Mouse (Mus musculus) intestine, embryonic 15.5 days (tissue): ENCODE measurements around the gene Minpp1. TPM values are rescaled to one million over a fixed set of nuclear protein-coding genes. Genes with fewer than 3 reads are reported as not detected.
"Not testable (repeated sequence)": the region's sequence is repeated elsewhere in the genome, so short reads cannot be mapped to it uniquely, and the experiment has no call there.

Experiments used
- ATAC-seq: fragments of 200-750 bp; cut with Nextera tagmentation; 2 replicates; pipeline ENCODE4 v1.8.0; 2017; ENCODE audit warnings: moderate TSS enrichment, moderate library complexity
- H3K27ac ChIP-seq: fragments of 300-500 bp; sonication (generic); 2 replicates; pipeline ENCODE4 v1.5.1; 2015; ENCODE audit warnings: mild to moderate bottlenecking, inconsistent platforms
- H3K27me3 ChIP-seq: fragments of 300-500 bp; sonication (generic); replicated peaks from 2 replicates; pipeline ENCODE4 v1.6.1; 2015; ENCODE audit warnings: inconsistent platforms
- H3K36me3 ChIP-seq: fragments of 300-500 bp; sonication (generic); 2 replicates; pipeline ENCODE4 v1.6.1; 2015; ENCODE audit warnings: inconsistent platforms
- H3K4me1 ChIP-seq: fragments of 300-500 bp; sonication (generic); replicated peaks from 2 replicates; pipeline ENCODE4 v1.6.1; 2015; ENCODE audit warnings: inconsistent platforms
- H3K4me2 ChIP-seq: fragments of 300-500 bp; sonication (generic); replicated peaks from 2 replicates; pipeline ENCODE4 v1.6.1; 2015; ENCODE audit warnings: mild to moderate bottlenecking, inconsistent platforms
- H3K4me3 ChIP-seq: fragments of 300-500 bp; sonication (generic); replicated peaks from 2 replicates; pipeline ENCODE4 v1.5.1; 2015; ENCODE audit warnings: inconsistent platforms
- H3K9ac ChIP-seq: fragments of 300-500 bp; sonication (generic); 2 replicates; pipeline ENCODE4 v1.6.1; 2015; ENCODE audit warnings: inconsistent platforms
- H3K9me3 ChIP-seq: fragments of 300-500 bp; sonication (generic); 2 replicates; pipeline ENCODE4 v1.6.1; 2016; ENCODE audit warnings: inconsistent platforms
- WGBS: fragments of 180-500 bp; shearing (Covaris S2); methylation state at CpG from one replicate; pipeline ENCODE4 v1.1.7; 2015; 5-methylcytosine and 5-hydroxymethylcytosine counted together
- polyA plus RNA-seq: library from polyadenylated mRNA; unstranded; fragments of >200 nt; fragmentation: Nextera tagmentation; extraction: Ambion mirVana; gene quantifications from 2 replicates; pipeline ENCODE4 v1.2.1, GENCODE M21; 2015

The Minpp1 gene
- polyA plus RNA-seq, 1 experiment from 2014 or later, result 66.9 TPM

- H3K4me1 ChIP-seq, result 0 out of 2 replicates have a peak, but pooled peaks cover 4% of the 10 kb centered on the region
- no peak; the same call in 1 of the 2 replicates for ATAC-seq
- H3K4me3 ChIP-seq, result no peak overlapping the region
- no peak overlapping the region for H3K9ac ChIP-seq
- no peak overlapping the region for H3K27ac ChIP-seq
- WGBS, result 78% methylated on average over 12 of the region's 12 CpGs
- no peaks in the 10 kb centered on the region for H3K27me3 ChIP-seq
- no peaks in the 10 kb centered on the region for H3K9me3 ChIP-seq
- H3K4me2 ChIP-seq, result no peak overlapping the region
- no peaks in the 10 kb centered on the region for H3K36me3 ChIP-seq
Measured at GRCm38 (mm10) chr19:32476016-32476711, 9.4 kb upstream of the Minpp1 start.

- Histone ChIP-seq H3K9ac (no peak overlapping the region), H3K27ac (no peak overlapping the region), H3K9me3 (no peaks in the 10 kb centered on the region), H3K27me3 (no peaks in the 10 kb centered on the region), H3K4me1 (0 out of 2 replicates have a peak, but pooled peaks cover 4% of the 10 kb centered on the region), H3K4me3 (no peak overlapping the region), H3K4me2 (no peak overlapping the region), H3K36me3 (no peaks in the 10 kb centered on the region)
- 78% methylated on average over 4 of the region's 4 CpGs for WGBS
- no peak for ATAC-seq
Measured at GRCm38 (mm10) chr19:32476712-32477052, 8.9 kb upstream of the Minpp1 start.

GRCm38 (mm10) chr19:32480255-32480654, 5.3 kb upstream of the Minpp1 start:
- H3K36me3 ChIP-seq, result no peaks in the 10 kb centered on the region
- WGBS, result 72% methylated on average over 5 of the region's 5 CpGs
- 0 out of 2 replicates have a peak, but pooled peaks cover 4% of the 10 kb centered on the region for H3K4me1 ChIP-seq
- no peak overlapping the region for H3K4me2 ChIP-seq
- H3K9me3 ChIP-seq, result no peaks in the 10 kb centered on the region
- no peak for ATAC-seq
- no peak overlapping the region for H3K4me3 ChIP-seq
- no peak overlapping the region for H3K9ac ChIP-seq
- H3K27ac ChIP-seq, result no peak overlapping the region
- no peaks in the 10 kb centered on the region for H3K27me3 ChIP-seq

GRCm38 (mm10) chr19:32480791-32481442, 4.7 kb upstream of the Minpp1 start:
- 0 out of 2 replicates have a peak overlapping the region, but pooled peaks have one; percentile 13 for H3K27ac ChIP-seq
- no peaks in the 10 kb centered on the region for H3K27me3 ChIP-seq
- H3K4me3 ChIP-seq, result no peak overlapping the region
- H3K9me3 ChIP-seq, result no peaks in the 10 kb centered on the region
- no peaks in the 10 kb centered on the region for H3K36me3 ChIP-seq
- no peak overlapping the region for H3K9ac ChIP-seq
- ATAC-seq, result no peak
- 0 out of 2 replicates have a peak, but pooled peaks cover 4% of the 10 kb centered on the region for H3K4me1 ChIP-seq
- 82% methylated on average over 8 of the region's 8 CpGs for whole genome bisulfite sequencing
- H3K4me2 ChIP-seq, result peak overlapping the region; percentile 19; the same call in 1 of the 2 replicates

GRCm38 (mm10) chr19:32481511-32481910, 4.1 kb upstream of the Minpp1 start:
- no peaks in the 10 kb centered on the region for H3K9me3 ChIP-seq
- no peak overlapping the region for H3K9ac ChIP-seq
- no peaks in the 10 kb centered on the region for H3K36me3 ChIP-seq
- H3K27ac ChIP-seq, result 0 out of 2 replicates have a peak overlapping the region, but pooled peaks have one; percentile 13
- ATAC-seq, result 0 out of 2 replicates have a peak, but pooled peaks have one; percentile 44
- H3K4me3 ChIP-seq, result no peak overlapping the region
- H3K4me2 ChIP-seq, result peak overlapping the region; percentile 19; the same call in 1 of the 2 replicates
- WGBS, result 45% methylated on average over 4 of the region's 4 CpGs
- H3K27me3 ChIP-seq, result no peaks in the 10 kb centered on the region
- 0 out of 2 replicates have a peak, but pooled peaks cover 4% of the 10 kb centered on the region for H3K4me1 ChIP-seq

GRCm38 (mm10) chr19:32484941-32485660, 468 bp upstream of the Minpp1 start:
- Histone ChIP-seq H3K4me1 (peaks cover 14% of the 10 kb centered on the region; the same call in 1 of the 2 replicates), H3K9ac (peak overlapping the region; percentile 69), H3K27ac (peak overlapping the region; percentile 87), H3K4me2 (peak overlapping the region; percentile 67), H3K36me3 (no peaks in the 10 kb centered on the region), H3K27me3 (no peaks in the 10 kb centered on the region), H3K4me3 (peak overlapping the region; percentile 57), H3K9me3 (no peaks in the 10 kb centered on the region)
- WGBS, result 15% methylated on average over 13 of the region's 13 CpGs
- peak; percentile 6; the same call in 1 of the 2 replicates for ATAC-seq

- not testable (repeated sequence) for H3K4me1 ChIP-seq
- WGBS, result under 1% methylated on average over 47 of the region's 47 CpGs
Measured at GRCm38 (mm10) chr19:32486106-32486724, 646 bp downstream of the Minpp1 start.

GRCm38 (mm10) chr19:32487595-32488255, 2.2 kb downstream of the Minpp1 start:
- no peak for ATAC-seq
- H3K4me3 ChIP-seq, result peak overlapping the region; percentile 57; the same call in 1 of the 2 replicates

More at GRCm38 (mm10) chr19:32486106-32486724, 646 bp downstream of the Minpp1 start:
- peak overlapping the region; percentile 67 for H3K4me2 ChIP-seq
- not testable (repeated sequence) for H3K9me3 ChIP-seq, H3K36me3 ChIP-seq, H3K27me3 ChIP-seq
- peak overlapping the region; percentile 69 for H3K9ac ChIP-seq
- peak overlapping the region; percentile 57 for H3K4me3 ChIP-seq
- peak; percentile 91 for ATAC-seq
- peak overlapping the region; percentile 87 for H3K27ac ChIP-seq

GRCm38 (mm10) chr19:32489166-32489895, 3.8 kb downstream of the Minpp1 start:
- Histone ChIP-seq H3K27ac (no peak overlapping the region), H3K4me3 (no peak overlapping the region), H3K9me3 (no peaks in the 10 kb centered on the region), H3K4me1 (peaks cover 10% of the 10 kb centered on the region; the same call in 1 of the 2 replicates), H3K27me3 (no peaks in the 10 kb centered on the region), H3K36me3 (0 out of 2 replicates have a peak, but pooled peaks cover 2% of the 10 kb centered on the region), H3K4me2 (no peak overlapping the region), H3K9ac (no peak overlapping the region)
- 89% methylated on average over 12 of the region's 12 CpGs for WGBS
- ATAC-seq, result no peak

More at GRCm38 (mm10) chr19:32487595-32488255, 2.2 kb downstream of the Minpp1 start:
- Histone ChIP-seq H3K9me3 (no peaks in the 10 kb centered on the region), H3K36me3 (no peaks in the 10 kb centered on the region), H3K27me3 (no peaks in the 10 kb centered on the region), H3K27ac (no peak overlapping the region), H3K9ac (no peak overlapping the region), H3K4me2 (peak overlapping the region; percentile 67), H3K4me1 (peaks cover 10% of the 10 kb centered on the region; the same call in 1 of the 2 replicates)
- 74% methylated on average over 8 of the region's 8 CpGs for WGBS

- WGBS, result 93% methylated on average over 2 of the region's 2 CpGs
- H3K36me3 ChIP-seq, result 0 out of 2 replicates have a peak, but pooled peaks cover 2% of the 10 kb centered on the region
- H3K9ac ChIP-seq, result no peak overlapping the region
- no peak overlapping the region for H3K4me3 ChIP-seq
- H3K27me3 ChIP-seq, result no peaks in the 10 kb centered on the region
- H3K9me3 ChIP-seq, result no peaks in the 10 kb centered on the region
- no peak for ATAC-seq
- no peak overlapping the region for H3K4me2 ChIP-seq
- peaks cover 10% of the 10 kb centered on the region; the same call in 1 of the 2 replicates for H3K4me1 ChIP-seq
- no peak overlapping the region for H3K27ac ChIP-seq
Measured at GRCm38 (mm10) chr19:32490976-32491375, 5.4 kb downstream of the Minpp1 start.

GRCm38 (mm10) chr19:32492339-32492738, 6.8 kb downstream of the Minpp1 start:
- no peak overlapping the region for H3K4me2 ChIP-seq
- peaks cover 2% of the 10 kb centered on the region; the same call in 1 of the 2 replicates for H3K4me1 ChIP-seq
- H3K27ac ChIP-seq, result no peak overlapping the region
- H3K9me3 ChIP-seq, result no peaks in the 10 kb centered on the region
- H3K36me3 ChIP-seq, result 0 out of 2 replicates have a peak, but pooled peaks cover 2% of the 10 kb centered on the region
- no peak for ATAC-seq
- H3K9ac ChIP-seq, result no peak overlapping the region
- no peak overlapping the region for H3K4me3 ChIP-seq
- no peaks in the 10 kb centered on the region for H3K27me3 ChIP-seq
- 97% methylated on average over 3 of the region's 3 CpGs for WGBS
